Mouse (Mus musculus): ENCODE data around the gene Orai3. TPM values are rescaled to one million over a fixed set of nuclear protein-coding genes. Genes with fewer than 3 reads are reported as not detected.
"Not testable (repeated sequence)": the region's sequence is repeated elsewhere in the genome, so short reads cannot be mapped to it uniquely, and the experiment has no call there.

Orai3 gene
- polyA plus RNA-seq, 2 experiments from 2014 or later, result 12.8 to 15.4 TPM

- no peak for ATAC-seq
Observed at GRCm38 (mm10) chr7:127765756-127766155, 3.9 kb upstream of the Orai3 start.

DNA sequence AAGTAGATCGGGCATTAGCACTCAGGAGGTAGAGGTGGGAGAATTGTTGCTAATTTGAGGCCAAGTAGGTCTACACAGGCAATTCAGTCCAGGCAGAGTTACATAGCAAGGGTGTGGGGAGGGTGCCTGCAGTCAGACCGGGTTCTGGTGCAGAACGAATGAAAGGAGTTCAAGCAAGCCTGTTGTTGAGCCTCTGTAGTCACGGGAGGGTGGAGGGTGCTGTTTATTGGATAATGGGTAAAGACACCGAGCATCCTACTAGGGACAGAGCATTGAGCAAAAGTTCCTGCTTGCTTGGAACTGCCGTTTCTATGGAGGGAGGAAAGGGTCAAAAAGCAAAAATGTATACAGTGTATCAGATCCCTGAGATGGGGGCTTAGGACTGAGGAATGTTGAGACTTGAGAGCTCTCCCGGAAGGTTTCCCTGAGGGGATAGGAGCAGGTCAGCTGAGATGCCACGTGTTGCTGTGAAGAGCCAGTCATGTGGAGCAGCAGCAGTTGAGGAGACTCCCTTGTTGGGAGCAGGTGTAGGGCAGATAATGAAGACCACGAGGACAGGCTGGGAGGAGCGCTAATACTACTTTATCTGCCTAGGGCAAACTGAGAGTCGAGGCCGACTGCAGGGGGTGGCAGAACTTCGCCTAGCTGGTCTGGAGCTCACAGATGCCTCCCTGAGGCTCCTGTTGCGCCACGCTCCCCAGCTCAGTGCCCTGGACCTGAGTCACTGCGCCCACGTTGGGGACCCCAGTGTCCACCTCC lies 2.6 kb upstream of the Orai3 start:
- no peak for ATAC-seq

DNA sequence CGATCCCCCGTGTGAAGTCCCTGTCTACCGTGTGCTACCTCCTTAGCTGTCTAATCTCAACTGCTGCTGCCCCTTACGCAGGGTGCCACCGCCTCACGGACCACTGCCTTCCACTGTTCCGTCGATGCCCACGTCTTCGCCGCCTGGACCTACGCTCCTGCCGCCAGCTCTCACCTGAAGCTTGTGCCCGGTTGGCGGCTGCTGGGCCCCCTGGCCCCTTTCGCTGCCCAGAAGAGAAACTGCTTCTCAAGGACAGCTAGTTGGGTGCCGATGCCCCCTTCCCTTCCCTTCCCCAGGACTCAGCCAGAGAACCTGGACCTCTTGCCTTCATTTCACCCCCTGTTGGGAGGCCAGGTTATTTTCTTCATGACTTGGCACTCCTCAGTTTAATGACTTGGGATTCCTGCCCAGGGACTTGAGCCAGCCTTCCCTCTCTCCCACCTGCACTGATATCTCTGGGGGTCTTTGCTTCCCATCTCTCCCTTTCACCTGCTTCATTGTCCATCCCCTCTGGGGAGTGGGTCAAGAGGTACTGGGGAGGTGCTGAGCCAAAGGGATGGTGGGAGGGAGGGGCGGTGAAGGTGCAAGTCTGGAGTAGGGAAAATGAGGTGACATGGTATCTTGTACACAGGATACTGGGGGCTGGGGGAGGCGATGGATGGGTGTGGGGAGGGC lies 1.8 kb upstream of the Orai3 start:
- no peak for ATAC-seq

DNA sequence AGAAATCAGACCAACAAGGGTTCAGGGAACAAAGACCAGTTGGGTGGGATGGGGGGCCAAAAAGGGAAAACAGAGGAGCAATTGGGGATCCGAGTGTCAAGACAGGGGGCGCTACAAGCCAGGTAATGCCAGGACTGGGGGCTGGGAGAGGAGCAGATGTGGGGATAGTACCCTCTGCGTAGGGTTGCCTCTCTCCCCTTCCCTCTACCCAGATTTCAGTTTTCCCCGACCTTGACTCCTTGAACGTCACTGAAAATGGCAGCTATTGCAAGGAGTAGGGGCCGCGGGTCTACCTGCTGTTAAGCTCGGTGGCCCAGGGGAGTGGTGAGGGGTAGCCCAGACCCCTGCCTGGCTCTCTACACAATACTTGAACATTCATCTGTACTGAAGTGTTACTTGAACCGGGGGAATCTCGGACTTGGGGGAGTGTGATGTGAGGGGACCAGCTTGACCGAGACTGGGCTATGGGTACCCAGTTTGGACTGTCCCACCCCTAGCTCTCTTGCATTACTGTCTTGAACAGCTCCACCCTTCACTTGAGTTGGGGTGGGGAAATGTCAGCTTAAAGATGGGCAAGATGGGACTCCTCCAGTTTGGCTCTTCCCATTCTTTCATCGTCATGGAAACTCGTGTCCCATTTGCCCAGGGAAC lies 1.1 kb upstream of the Orai3 start:
- ATAC-seq, result no peak

GRCm38 (mm10) chr7:127768997-127769593 lies 520 bp upstream of the Orai3 start:
- peak; percentile 73 for ATAC-seq

- peak; percentile 16 for ATAC-seq
Observed at GRCm38 (mm10) chr7:127770039-127770905, 657 bp downstream of the Orai3 start.

GRCm38 (mm10) chr7:127771262-127771661 lies 1.6 kb downstream of the Orai3 start:
- no peak for ATAC-seq

GRCm38 (mm10) chr7:127772080-127772479 lies 2.5 kb downstream of the Orai3 start:
- no peak for ATAC-seq

- no peak for ATAC-seq
Observed at GRCm38 (mm10) chr7:127772557-127772956, 2.9 kb downstream of the Orai3 start.

GRCm38 (mm10) chr7:127773664-127774384 lies 4.2 kb downstream of the Orai3 start:
- ATAC-seq, result no peak

DNA sequence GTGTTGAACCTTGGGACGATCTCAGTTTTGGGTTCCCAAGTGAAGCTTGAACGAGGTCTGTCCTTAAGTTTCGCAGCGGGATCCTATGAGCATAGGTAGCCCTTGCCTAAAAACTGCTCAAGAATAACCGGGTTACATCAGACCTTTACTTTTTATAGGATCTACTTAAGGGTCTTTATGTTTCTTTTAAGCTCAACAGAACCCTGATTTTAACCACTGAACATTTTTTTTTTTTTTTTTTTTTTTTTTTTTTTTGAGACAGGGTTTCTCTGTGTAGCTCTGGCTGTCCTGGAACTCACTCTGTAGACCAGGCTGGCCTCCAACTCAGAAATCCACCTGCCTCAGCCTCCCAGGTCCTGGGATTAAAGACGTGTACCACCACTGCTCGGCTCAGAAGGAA lies 6.2 kb downstream of the Orai3 start:
- ATAC-seq, result not testable (repeated sequence)

DNA sequence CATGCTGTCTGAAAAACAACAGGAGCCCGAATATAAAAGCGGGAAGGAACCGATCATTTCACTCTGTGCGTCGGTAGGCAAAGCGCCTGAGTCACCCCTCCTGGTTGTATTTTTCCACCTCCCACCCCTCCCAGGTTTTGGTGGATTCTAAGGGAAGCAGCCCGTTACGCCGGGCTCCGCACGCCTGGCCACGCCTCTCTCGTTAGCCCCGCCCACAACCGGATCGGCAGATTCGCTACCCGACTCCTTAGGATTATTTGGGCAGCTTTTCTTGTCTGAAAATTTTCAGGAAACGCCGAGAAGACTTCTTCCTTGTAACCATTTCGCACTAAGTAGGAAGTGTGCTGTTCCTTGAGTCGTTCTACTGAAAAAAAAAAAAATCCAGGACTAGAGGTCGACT lies 6.8 kb downstream of the Orai3 start, which contains the start of gene Setd1a:
Setd1a (plus strand) TSS at position 245 of the 400 bp plus-strand sequence.
- peak; percentile 55 for ATAC-seq

GRCm38 (mm10) chr7:127776878-127777473 lies 7.4 kb downstream of the Orai3 start:
- ATAC-seq, result peak; percentile 94

GRCm38 (mm10) chr7:127777474-127778266 lies 8.1 kb downstream of the Orai3 start:
- ATAC-seq, result no peak

- no peak for ATAC-seq
Observed at GRCm38 (mm10) chr7:127778350-127778749, 8.7 kb downstream of the Orai3 start.

GRCm38 (mm10) chr7:127785308-127785707 lies 15.7 kb downstream of the Orai3 start, which contains the start of gene Gm49388:
Gm49388 (plus strand) TSS chr7:127785608.
- ATAC-seq, result no peak

DNA sequence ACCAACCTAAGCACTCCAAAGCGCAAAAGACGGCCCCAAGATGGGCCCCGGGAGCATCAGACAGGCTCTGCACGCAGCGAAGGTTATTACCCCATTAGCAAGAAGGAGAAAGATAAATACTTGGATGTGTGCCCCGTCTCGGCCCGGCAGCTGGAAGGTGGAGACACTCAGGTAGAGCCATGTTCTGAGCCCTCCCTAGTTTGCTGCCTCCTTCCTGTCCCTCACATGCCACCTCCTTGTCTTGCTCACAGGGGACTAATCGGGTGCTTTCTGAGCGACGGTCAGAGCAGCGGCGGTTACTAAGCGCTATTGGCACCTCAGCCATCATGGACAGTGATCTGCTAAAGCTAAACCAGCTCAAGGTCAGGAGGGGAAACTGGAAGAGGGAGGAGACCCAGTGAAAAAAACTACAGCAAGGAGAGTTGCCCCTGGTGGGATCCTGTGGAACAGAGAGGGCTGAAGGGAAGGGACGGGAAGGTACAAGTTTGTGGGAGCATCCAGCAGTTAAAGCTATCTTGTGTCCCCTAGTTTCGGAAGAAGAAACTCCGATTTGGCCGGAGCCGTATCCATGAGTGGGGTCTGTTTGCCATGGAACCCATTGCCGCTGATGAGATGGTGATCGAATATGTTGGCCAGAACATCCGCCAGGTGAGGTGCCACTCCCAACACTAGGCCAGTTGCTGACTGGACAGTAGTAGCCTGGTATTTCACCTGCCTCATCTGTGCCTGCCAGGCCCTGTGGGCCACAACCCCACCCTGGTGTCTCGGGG lies 27.6 kb downstream of the Orai3 start:
- ATAC-seq, result no peak

- ATAC-seq, result no peak
Observed at GRCm38 (mm10) chr7:127798591-127798990, 29.0 kb downstream of the Orai3 start.

GRCm38 (mm10) chr7:127799211-127799610 lies 29.6 kb downstream of the Orai3 start:
- no peak for ATAC-seq

Data from CD4-positive, CD25-positive, alpha-beta regulatory T cell, adult 4 months (primary cell).